Mouse (Mus musculus) stomach, postnatal 0 days (tissue): ENCODE data around the gene Grm1.

ENCODE experiments used
- CTCF ChIP-seq: IDR thresholded peaks from 2 replicates; pipeline ENCODE4 v1.5.1; 2016; ENCODE audit warnings: antibody characterized with exemption, low read depth, mild to moderate bottlenecking, moderate library complexity
- EP300 ChIP-seq: optimal IDR thresholded peaks from 2 replicates; pipeline ENCODE3; 2016; ENCODE audit warnings: antibody characterized with exemption

DNA sequence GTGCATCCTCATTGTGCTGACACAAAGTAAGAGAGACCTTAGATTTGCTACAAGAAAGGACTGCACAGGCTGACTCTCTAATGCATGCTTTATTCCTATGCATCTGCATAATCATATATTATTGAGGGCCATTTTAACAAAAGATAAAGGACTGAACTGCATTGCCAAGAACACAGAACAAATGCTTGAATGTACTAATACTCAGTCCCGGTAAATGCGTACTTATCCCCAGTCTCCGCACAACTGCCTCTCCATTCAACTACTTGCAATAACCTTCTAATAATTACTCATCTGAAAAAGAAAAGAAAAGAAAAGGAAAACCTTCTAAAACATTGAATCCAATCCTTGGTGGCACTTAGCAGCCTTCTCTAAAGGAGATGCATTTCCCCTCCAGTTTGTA is 272.4 kb downstream of the Grm1 start:
- no peak for TF ChIP-seq EP300
- no peak for TF ChIP-seq CTCF
